Mouse (Mus musculus): ENCODE data around the gene Hist1h2ag. TPM values are rescaled to one million over a fixed set of nuclear protein-coding genes. Genes with fewer than 3 reads are reported as not detected.
"Not testable (repeated sequence)": the region's sequence is repeated elsewhere in the genome, so short reads cannot be mapped to it uniquely, and the experiment has no call there.

Hist1h2ag gene
- 10 to 100 TPM; 16.5 to 20.6 TPM for total RNA-seq (2021)
- long read RNA-seq, experiment 1 = 0 reads
- long read RNA-seq, experiment 2 = 0 reads

DNA sequence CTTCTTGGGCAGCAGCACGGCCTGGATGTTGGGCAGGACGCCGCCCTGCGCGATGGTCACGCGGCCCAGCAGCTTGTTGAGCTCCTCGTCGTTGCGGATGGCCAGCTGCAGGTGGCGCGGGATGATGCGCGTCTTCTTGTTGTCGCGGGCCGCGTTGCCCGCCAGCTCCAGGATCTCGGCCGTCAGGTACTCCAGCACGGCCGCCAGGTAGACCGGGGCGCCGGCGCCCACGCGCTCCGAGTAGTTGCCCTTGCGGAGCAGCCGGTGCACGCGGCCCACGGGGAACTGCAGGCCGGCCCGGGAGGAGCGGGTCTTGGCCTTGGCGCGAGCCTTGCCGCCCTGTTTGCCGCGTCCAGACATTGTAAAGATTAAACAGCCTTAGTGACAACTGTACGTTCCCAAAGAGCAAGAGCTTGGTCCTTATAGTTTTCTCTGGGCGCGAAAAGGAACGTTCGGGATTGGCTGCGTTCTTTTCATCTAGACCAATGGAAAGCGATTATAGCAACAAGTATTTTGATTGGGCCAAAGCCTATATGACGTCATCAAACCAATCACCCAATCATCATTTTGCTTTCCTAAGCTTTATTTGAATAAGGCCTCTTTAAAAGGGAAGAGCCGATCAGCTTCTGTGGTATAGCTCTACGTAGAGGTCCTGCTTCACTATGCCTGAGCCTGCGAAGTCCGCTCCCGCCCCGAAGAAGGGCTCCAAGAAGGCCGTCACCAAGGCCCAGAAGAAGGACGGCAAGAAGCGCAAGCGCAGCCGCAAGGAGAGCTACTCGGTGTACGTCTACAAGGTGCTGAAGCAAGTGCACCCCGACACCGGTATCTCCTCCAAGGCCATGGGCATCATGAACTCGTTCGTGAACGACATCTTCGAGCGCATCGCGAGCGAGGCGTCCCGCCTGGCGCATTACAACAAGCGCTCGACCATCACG lies at the start of gene Hist1h2ag, which contains the start of gene Hist1h2bj:
Gene Hist1h2ag, minus strand, starts transcription at position 377 of the 935 bp plus-strand sequence.
Gene Hist1h2bj, plus strand, starts transcription at position 647 of the 935 bp plus-strand sequence.
- peak within 1 kb of the TSS; percentile 86 for H3K27ac ChIP-seq

DNA sequence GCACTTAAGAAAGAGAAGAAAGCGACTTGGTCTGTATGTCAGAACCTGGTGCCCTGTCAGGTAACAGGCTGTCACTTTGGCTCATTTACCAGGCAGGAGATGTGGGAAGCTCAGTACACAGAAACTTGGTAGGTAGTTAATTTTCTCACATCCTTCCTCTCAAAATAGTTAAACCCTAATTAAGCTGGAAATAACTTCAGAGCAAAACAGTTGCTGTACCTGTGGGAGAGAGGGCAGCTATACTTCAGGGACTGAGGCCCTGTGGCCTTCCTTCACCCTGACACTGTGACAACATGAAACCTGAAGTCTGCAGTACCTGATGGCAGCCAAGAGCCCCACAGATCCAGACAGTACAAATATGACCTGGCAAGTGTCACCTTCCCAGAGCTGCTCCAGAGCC lies 41.4 kb upstream of the Hist1h2ag start, which contains the start of gene Vmn1r188:
Gene Vmn1r188, plus strand, starts transcription at position 301 of the 400 bp plus-strand sequence.
- not testable (repeated sequence) for H3K27ac ChIP-seq; H3K4me3 ChIP-seq; DNase-seq (ENCODE audit: low spot score in 2 of 2)

More for the DNA sequence above, at the start of gene Hist1h2ag, which contains the start of gene Hist1h2bj:
- DNase-seq (ENCODE audit: low spot score in 2 of 2) = peak; percentile 89 to 96
- H3K4me3 ChIP-seq = peak within 1 kb of the TSS; percentile 54

GRCm38 (mm10) chr13:22063468-22063867 lies 20.7 kb upstream of the Hist1h2ag start:
- no peak overlapping the region for H3K27ac ChIP-seq
- no peak overlapping the region for H3K4me3 ChIP-seq
- no peak for DNase-seq (ENCODE audit: low spot score in 2 of 2)
- no peak for TF ChIP-seq CTCF (conservative IDR thresholded peaks at IDR 0.05)

- Histone ChIP-seq H3K4me3 (no peak overlapping the region), H3K27ac (no peak overlapping the region)
- no peak for TF ChIP-seq CTCF (conservative IDR thresholded peaks at IDR 0.05)
- no peak for DNase-seq (ENCODE audit: low spot score in 2 of 2)
Measured at GRCm38 (mm10) chr13:22061422-22061821, 18.7 kb upstream of the Hist1h2ag start.

DNA sequence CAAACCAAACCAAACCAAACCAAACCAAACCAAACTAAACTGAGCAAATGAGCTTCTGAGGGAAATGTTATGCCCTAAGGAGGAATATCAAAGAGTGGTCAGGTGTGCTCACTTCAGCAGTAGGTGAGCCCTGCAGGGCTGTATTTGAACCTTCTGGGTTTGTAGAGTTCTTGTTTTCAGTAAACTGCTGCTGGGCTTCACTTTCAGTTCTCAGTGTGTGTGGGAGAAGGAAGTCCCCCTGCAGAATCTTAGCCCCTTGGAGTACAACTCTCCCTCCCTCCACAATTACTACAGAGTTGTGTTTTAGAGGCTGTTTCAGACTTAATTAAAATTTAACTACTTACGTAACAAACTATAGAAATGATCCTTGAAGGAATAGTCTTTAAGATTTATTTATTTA lies 11.0 kb upstream of the Hist1h2ag start:
- DNase-seq (ENCODE audit: low spot score in 2 of 2) = no peak
- no peak for TF ChIP-seq CTCF (conservative IDR thresholded peaks at IDR 0.05)
- Histone ChIP-seq H3K27ac (no peak overlapping the region), H3K4me3 (no peak overlapping the region)

DNA sequence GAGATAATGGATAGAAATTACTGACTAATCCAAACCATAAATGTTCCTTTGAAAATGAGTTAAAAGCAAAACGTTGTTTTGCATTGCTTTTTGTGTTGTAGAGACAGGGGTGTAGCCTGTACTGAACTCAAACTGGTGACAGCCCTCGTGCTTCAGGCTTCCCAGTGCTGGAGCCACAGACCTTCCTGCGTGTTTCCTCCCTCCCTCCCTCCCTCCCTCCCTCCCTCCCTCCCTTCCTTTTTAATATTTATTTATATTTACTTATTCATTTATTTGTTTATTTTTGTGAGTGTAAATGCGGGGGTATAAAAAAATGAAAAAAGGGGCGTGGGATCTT lies 8.7 kb upstream of the Hist1h2ag start:
- DNase-seq (ENCODE audit: low spot score in 2 of 2) = no peak
- H3K27ac ChIP-seq = peak overlapping the region; percentile 79
- TF ChIP-seq CTCF (conservative IDR thresholded peaks at IDR 0.05) = no peak
- peak overlapping the region; percentile 67 for H3K4me3 ChIP-seq

GRCm38 (mm10) chr13:22050591-22051522 lies 8.1 kb upstream of the Hist1h2ag start:
- TF ChIP-seq CTCF (conservative IDR thresholded peaks at IDR 0.05) = peak; percentile 76
- peak overlapping the region; percentile 79 for H3K27ac ChIP-seq
- DNase-seq (ENCODE audit: low spot score in 2 of 2) = peak; percentile 84 to 85

DNA sequence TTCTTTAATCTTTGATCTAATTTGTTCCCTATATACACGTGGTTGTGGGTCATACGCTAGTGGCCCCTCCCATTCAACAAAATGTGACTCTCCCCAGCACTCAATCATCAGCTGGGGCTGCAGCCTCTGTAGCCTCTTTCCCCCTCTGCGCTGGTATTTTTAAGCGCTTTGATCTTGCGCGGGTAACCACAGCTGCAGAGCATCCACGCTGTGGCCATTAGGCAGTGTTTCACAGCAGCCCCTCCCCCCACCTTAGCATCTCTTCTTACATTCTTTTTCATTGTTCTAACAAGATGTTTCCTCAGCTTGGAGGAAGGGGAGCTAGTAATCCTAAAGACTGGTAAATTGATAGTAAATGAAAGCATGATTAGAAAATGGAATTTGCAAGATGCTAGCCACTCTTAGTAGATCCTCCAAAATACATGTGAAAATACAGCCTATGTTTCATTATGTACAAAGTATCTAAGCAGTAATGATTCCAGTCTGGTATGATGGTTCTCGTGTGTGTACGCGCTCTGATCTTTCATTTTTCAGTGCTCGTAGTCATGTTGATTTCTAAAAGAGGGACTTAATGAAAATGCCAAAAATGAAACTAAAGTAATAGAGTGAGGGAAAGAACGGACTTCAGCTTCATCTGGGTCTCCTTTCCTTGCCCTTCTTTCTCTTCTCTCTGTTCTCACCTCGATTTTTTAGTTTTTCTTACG lies 7.1 kb upstream of the Hist1h2ag start:
- no peak for DNase-seq (ENCODE audit: low spot score in 2 of 2)
- H3K27ac ChIP-seq = peak overlapping the region; percentile 79
- H3K4me3 ChIP-seq = peak overlapping the region; percentile 67
- TF ChIP-seq CTCF (conservative IDR thresholded peaks at IDR 0.05) = no peak

More at GRCm38 (mm10) chr13:22050591-22051522, 8.1 kb upstream of the Hist1h2ag start:
- peak overlapping the region; percentile 67 for H3K4me3 ChIP-seq

DNA sequence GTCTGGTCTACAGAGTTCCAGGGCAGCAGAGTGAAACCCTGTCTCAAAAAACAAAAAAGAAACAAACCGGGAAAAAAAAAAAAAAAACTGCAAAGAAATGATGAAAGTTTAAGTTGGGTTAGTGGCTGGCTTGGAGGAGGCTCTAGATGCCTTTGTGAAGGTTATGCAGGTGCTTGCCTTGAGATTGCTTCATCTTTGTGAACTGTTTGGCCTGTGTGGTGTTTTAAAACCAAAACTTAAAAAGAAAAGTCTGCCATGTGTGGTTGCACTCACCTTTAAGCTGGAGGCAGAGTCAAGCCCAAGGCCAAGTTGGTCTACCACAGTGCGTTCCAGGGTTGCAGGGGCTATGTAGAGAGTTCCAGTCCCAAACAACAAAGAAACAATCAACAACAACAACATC lies 6.3 kb upstream of the Hist1h2ag start:
- TF ChIP-seq CTCF (conservative IDR thresholded peaks at IDR 0.05) = no peak
- Histone ChIP-seq H3K4me3 (no peak overlapping the region), H3K27ac (no peak overlapping the region)
- no peak for DNase-seq (ENCODE audit: low spot score in 2 of 2)

- no peak for DNase-seq (ENCODE audit: low spot score in 2 of 2)
- H3K27ac ChIP-seq = no peak overlapping the region
- no peak for TF ChIP-seq CTCF (conservative IDR thresholded peaks at IDR 0.05)
- no peak overlapping the region for H3K4me3 ChIP-seq
Measured at GRCm38 (mm10) chr13:22045311-22045710, 2.6 kb upstream of the Hist1h2ag start.

GRCm38 (mm10) chr13:22044432-22045155 lies 1.9 kb upstream of the Hist1h2ag start:
- H3K4me3 ChIP-seq = no peak overlapping the region
- DNase-seq (ENCODE audit: low spot score in 2 of 2) = no peak
- TF ChIP-seq CTCF (conservative IDR thresholded peaks at IDR 0.05) = no peak; the same call in 1 of the 2 replicates
- H3K27ac ChIP-seq = no peak overlapping the region

Measured in layer of hippocampus, adult 2 months (tissue).